Mouse (Mus musculus): ENCODE data around the gene Tmem51. TPM values are rescaled to one million over a fixed set of nuclear protein-coding genes. Genes with fewer than 3 reads are reported as not detected.

Tmem51 gene
- polyA plus RNA-seq, 1 experiment from 2014 or later = 15.5 TPM

DNA sequence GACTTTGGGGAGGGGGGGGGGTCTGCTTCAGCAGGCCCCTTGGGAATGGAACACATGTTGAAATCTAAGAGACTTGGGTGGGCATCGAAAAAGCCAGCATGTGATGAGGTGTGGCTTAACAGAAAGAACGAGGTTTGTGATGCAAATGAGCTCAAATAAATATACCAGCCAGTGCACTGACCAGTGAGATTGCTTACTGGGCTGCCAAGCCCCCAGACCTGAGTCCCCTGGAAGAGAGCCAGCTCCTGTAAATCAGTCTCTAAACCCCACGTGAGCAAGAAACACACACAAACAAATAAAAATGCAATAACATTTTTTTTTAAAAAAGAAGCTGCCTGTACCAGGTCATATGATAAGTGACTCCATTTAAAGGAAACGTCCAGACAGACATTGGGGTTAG lies 17.5 kb downstream of the Tmem51 start:
- ATAC-seq = no peak
- H3K27ac ChIP-seq = no peak overlapping the region

DNA sequence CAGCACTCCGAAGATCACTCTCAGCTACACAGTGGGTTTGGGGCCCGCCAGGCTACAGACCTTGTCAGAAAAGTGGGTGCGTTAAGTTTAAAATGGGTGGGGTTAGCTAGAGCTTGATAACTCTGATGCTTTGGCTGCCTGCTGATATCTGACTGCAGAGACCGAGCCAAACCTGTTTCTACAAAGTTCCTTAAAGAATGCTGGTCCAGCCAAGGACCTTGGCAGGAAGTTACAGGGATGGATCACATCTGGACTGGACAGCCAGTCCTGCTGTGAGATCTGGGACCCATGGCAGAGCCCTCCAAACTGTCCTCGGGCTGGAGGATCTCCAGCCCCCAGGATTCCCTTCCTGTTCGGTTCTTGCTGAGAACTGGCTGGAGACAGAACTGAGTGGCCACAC lies 18.3 kb downstream of the Tmem51 start:
- no peak overlapping the region for H3K9ac ChIP-seq
- peak overlapping the region; percentile 38 for H3K4me2 ChIP-seq
- H3K36me3 ChIP-seq = no peaks in the 10 kb centered on the region
- peak overlapping the region; percentile 56 for H3K27ac ChIP-seq
- ATAC-seq = no peak
- no peaks in the 10 kb centered on the region for H3K9me3 ChIP-seq (replicated peaks)
- H3K4me1 ChIP-seq = peaks cover 47% of the 10 kb centered on the region
- H3K4me3 ChIP-seq = 0 out of 2 replicates have a peak overlapping the region, but pooled peaks have one; percentile 1
- WGBS (ENCODE audit: insufficient replicate concordance) = 25% methylated on average over 6 of the region's 6 CpGs
- peaks cover 55% of the 10 kb centered on the region for H3K27me3 ChIP-seq (replicated peaks)

More for the DNA sequence above, 17.5 kb downstream of the Tmem51 start:
- Histone ChIP-seq H3K9me3 (replicated peaks) (no peaks in the 10 kb centered on the region), H3K4me3 (no peak overlapping the region), H3K27me3 (replicated peaks) (peaks cover 57% of the 10 kb centered on the region), H3K4me1 (peaks cover 53% of the 10 kb centered on the region), H3K36me3 (no peaks in the 10 kb centered on the region), H3K9ac (no peak overlapping the region), H3K4me2 (no peak overlapping the region)
- 55% methylated on average over 4 of the region's 4 CpGs for WGBS (ENCODE audit: insufficient replicate concordance)

DNA sequence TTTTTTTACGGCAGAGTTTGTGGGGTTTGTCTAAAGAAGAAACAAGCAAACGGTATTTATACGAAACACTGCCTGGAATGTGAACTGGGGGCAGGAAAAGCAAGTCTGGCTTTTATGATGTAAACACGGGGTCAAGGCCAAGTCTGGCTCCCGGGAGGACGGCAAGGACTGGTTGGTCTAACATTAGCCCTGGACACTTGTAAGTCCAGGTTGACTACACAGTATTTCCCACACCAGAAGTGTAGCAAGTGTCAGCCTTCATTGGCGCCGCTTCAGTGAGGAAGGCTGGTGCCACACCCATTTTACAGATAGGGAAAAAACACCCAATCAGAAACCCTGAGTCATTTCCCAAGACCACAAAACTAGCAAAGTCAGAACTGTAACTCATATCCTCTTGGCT lies 18.8 kb downstream of the Tmem51 start:
- whole genome bisulfite sequencing (ENCODE audit: insufficient replicate concordance) = 57% methylated on average over 8 of the region's 8 CpGs

DNA sequence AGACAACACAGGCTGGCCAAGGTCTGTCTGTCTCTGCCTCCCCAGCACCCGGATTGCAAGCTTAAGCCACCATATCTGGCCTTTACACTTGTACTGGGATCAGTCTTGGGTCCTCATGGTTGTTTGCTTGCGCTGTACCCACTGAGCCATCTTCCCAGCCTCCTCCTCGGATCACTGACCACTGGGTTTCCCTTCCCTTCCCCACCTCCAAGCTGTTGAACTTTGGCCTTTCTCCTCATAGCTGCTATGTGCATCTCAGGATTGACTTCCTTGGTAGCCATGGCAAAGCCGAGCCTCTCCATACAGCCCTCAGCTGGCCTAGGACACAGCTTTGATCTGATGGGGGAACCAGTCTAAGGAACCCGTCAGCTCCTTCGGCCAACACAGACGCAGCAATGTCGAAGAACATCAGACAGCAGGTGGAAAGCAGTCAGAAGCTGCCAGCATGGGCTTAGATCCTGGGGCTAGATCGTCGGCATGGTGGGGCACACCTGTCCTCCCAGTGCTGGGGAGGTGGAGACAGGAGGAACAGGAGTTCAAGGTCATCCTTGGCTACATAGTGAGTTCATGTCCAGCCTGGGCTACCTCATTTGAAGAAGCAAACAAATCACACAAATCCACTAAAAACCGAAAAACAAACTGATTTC lies 19.4 kb downstream of the Tmem51 start:
- Histone ChIP-seq H3K4me1 (peaks cover 47% of the 10 kb centered on the region), H3K27ac (no peak overlapping the region), H3K4me3 (no peak overlapping the region), H3K4me2 (no peak overlapping the region), H3K9ac (no peak overlapping the region; the same call in 1 of the 2 replicates), H3K36me3 (peaks cover 3% of the 10 kb centered on the region; the same call in 1 of the 2 replicates), H3K27me3 (replicated peaks) (peaks cover 48% of the 10 kb centered on the region), H3K9me3 (replicated peaks) (no peaks in the 10 kb centered on the region)
- WGBS (ENCODE audit: insufficient replicate concordance) = 73% methylated on average over 11 of the region's 11 CpGs
- no peak for ATAC-seq

More for the DNA sequence above, 18.8 kb downstream of the Tmem51 start:
- no peak for ATAC-seq
- Histone ChIP-seq H3K9ac (no peak overlapping the region), H3K27me3 (replicated peaks) (peaks cover 49% of the 10 kb centered on the region), H3K4me1 (peaks cover 47% of the 10 kb centered on the region), H3K4me3 (no peak overlapping the region), H3K4me2 (peak overlapping the region; percentile 38), H3K9me3 (replicated peaks) (no peaks in the 10 kb centered on the region), H3K27ac (peak overlapping the region; percentile 56), H3K36me3 (peaks cover under 1% of the 10 kb centered on the region; the same call in 1 of the 2 replicates)

DNA sequence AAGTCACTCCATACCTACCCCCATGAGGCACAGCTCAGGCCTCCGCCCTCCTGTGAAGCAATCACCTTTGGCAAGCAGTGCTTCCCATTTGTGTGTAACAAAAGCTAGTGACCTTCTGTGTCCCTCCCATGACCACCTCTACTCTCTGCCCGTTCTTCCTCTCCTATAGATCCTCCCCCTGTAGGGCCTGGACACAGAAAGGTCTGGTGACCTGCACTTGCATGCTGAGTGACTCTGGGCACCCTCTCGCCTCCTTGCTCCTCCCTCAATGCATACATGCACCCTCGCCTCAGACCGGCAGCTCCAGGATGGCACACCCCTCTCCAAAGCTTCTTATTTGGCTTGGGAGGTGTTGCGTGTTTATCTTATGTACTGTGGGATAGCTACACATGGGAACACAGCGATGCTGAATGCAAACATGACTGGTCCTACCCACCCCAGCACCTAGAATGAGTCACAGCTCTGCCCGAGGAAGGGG lies 21.0 kb downstream of the Tmem51 start:
- Histone ChIP-seq H3K4me2 (no peak overlapping the region), H3K4me3 (no peak overlapping the region), H3K27ac (no peak overlapping the region; the same call in 1 of the 2 replicates), H3K36me3 (peaks cover 3% of the 10 kb centered on the region; the same call in 1 of the 2 replicates), H3K4me1 (peaks cover 44% of the 10 kb centered on the region), H3K9ac (no peak overlapping the region), H3K27me3 (replicated peaks) (peaks cover 33% of the 10 kb centered on the region), H3K9me3 (replicated peaks) (no peaks in the 10 kb centered on the region)
- 68% methylated on average over 8 of the region's 8 CpGs for WGBS (ENCODE audit: insufficient replicate concordance)
- ATAC-seq = peak; percentile 64

DNA sequence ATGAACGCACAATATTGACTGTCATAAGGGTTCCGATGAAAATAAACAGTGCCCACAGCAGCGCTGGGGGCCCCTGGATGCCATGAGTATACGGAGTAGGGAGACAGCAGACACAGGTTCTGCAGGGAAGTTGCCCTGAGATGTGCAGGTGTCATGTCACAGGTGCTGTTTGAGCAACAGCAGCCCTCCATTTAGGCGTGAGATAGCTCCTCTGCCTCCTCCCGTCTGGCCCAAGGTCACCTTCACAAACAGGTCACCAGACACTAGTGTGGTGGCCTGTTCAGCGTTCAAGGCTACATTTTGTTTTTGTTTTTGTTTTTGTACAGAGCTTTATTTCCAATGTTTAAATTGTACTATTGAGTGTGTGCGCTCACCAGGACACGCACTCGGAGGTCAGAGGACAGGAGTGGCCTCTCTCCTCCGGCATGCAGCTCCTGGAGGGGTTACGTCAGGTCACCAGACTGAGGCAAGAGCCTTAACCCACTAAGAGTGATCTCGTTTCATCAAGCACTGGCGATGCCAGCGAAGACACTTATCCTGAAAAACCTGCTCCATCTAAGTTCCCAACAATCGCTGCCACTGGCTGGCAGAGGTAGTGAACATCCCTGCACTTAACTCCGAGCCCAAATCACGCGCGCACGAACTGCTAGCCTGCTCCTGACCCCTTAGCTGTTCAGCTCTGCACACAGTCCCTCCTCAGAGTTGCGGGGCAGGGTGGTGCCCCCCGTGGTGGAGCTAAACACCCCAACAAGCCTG lies 22.4 kb downstream of the Tmem51 start:
- no peak overlapping the region for H3K9ac ChIP-seq
- WGBS (ENCODE audit: insufficient replicate concordance) = 73% methylated on average over 23 of the region's 23 CpGs
- ATAC-seq = no peak
- H3K4me3 ChIP-seq = no peak overlapping the region
- no peak overlapping the region for H3K4me2 ChIP-seq
- no peak overlapping the region for H3K27ac ChIP-seq
- no peaks in the 10 kb centered on the region for H3K9me3 ChIP-seq (replicated peaks)
- peaks cover 3% of the 10 kb centered on the region; the same call in 1 of the 2 replicates for H3K36me3 ChIP-seq
- peaks cover 19% of the 10 kb centered on the region for H3K27me3 ChIP-seq (replicated peaks)
- peaks cover 56% of the 10 kb centered on the region for H3K4me1 ChIP-seq

DNA sequence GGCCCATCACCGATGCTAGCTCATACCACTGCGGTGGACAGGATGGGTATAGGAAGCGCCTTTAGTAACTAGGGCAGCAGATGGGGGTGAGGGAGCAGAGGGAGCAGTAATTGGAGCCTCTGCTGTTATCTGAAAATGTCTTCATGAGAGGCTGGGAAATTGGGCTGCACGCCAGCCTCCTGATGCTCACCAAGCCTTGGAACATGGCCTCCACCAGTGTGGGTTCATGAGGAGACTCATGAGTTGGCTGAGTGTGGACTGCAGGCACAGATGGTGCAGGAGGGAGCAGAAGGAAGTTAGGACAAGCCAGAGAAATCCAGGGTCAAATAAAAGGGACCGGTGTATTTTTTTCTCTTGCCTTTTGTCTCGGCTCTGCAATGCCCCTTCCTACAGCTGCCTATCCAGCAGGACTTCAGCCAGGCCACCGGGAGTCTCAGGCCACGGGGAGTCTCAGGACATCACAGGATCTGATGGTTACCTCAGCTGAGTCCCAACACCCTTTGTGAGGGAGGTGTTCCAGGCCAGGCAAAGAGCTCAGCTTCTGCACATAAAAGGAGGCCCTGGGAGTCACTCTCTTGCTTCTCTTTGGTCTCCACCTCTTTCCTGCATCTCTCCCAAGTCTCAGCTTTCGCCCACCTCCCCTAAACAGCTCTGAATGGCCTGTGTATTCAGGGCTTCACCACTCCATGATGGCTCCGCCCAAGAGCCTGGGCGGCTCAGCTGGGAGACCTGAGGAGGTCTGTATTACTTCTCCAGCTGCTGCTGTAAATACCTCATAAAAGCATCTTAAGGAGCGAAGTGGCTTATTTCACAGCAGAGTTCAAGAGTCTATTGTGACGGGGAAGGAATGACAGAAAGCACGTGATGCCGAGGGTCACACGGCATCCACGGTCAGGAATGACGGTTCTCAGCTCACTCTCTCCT lies 23.4 kb downstream of the Tmem51 start:
- Histone ChIP-seq H3K4me1 (peaks cover 52% of the 10 kb centered on the region), H3K4me2 (no peak overlapping the region), H3K27ac (no peak overlapping the region), H3K36me3 (peaks cover 3% of the 10 kb centered on the region; the same call in 1 of the 2 replicates), H3K9ac (no peak overlapping the region), H3K9me3 (replicated peaks) (no peaks in the 10 kb centered on the region), H3K27me3 (replicated peaks) (peaks cover 18% of the 10 kb centered on the region), H3K4me3 (no peak overlapping the region)
- no peak for ATAC-seq
- 67% methylated on average over 18 of the region's 18 CpGs for WGBS (ENCODE audit: insufficient replicate concordance)

DNA sequence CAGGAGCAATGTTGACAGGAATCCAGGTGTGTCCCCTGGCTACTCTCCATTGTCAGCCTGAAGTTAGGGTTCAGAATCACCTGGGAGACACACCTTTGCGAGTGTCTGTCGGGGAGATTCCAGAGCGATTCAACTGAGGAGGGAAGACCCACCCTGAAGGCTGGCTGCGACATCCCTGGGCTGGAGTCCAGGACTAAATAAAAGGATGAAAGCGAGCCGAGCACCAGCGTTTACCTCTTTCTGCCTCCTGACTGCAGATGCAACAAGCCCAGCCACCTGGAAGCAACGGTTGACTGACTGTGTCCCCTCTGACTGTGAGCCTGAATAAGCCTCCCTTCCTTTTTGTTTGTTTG lies 24.3 kb downstream of the Tmem51 start:
- ATAC-seq = no peak
- Histone ChIP-seq H3K27me3 (replicated peaks) (peaks cover 18% of the 10 kb centered on the region), H3K4me2 (no peak overlapping the region), H3K9me3 (replicated peaks) (no peaks in the 10 kb centered on the region), H3K36me3 (peaks cover 3% of the 10 kb centered on the region; the same call in 1 of the 2 replicates), H3K9ac (no peak overlapping the region), H3K4me3 (no peak overlapping the region), H3K4me1 (peaks cover 48% of the 10 kb centered on the region), H3K27ac (no peak overlapping the region)
- 70% methylated on average over 8 of the region's 8 CpGs for WGBS (ENCODE audit: insufficient replicate concordance)

DNA sequence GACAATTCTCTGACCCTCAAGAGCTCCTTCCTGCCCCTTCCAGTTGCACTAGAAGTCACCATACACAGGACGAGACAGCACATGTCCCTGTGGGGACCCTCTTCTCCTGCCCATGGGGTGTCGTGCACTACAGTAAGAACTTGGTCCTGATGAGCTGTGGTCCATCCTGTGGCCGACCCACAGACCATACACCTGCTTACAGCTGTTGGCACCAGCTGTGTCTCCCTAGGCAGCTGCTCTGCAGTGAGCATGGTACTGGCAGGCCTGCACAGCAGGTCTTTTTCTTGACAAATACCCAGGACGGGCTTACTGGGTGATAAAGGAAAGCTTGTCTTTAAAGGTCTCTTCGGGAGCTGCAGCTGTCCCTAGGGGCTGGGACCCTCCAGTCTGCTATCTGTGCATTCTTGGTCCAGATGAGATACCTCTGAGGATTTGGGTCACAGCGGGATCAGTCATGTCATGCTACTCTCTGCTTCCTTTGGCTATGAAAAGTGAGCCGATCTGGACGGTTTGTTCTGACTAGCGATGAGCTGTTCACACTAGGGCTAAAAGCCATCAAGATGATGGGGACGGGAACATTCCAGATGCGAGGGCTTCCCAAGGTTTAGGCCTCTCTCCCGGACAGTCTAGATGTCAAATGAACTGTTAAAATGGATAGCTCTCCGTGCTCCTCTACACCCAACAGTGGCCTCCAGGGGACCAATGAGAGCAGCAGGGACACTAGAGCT lies 24.8 kb downstream of the Tmem51 start:
- 68% methylated on average over 13 of the region's 13 CpGs for WGBS (ENCODE audit: insufficient replicate concordance)
- ATAC-seq = no peak
- Histone ChIP-seq H3K9ac (no peak overlapping the region), H3K4me1 (peaks cover 48% of the 10 kb centered on the region), H3K4me2 (no peak overlapping the region), H3K4me3 (no peak overlapping the region), H3K36me3 (peaks cover 3% of the 10 kb centered on the region; the same call in 1 of the 2 replicates), H3K9me3 (replicated peaks) (no peaks in the 10 kb centered on the region), H3K27ac (no peak overlapping the region), H3K27me3 (replicated peaks) (peaks cover 12% of the 10 kb centered on the region)

DNA sequence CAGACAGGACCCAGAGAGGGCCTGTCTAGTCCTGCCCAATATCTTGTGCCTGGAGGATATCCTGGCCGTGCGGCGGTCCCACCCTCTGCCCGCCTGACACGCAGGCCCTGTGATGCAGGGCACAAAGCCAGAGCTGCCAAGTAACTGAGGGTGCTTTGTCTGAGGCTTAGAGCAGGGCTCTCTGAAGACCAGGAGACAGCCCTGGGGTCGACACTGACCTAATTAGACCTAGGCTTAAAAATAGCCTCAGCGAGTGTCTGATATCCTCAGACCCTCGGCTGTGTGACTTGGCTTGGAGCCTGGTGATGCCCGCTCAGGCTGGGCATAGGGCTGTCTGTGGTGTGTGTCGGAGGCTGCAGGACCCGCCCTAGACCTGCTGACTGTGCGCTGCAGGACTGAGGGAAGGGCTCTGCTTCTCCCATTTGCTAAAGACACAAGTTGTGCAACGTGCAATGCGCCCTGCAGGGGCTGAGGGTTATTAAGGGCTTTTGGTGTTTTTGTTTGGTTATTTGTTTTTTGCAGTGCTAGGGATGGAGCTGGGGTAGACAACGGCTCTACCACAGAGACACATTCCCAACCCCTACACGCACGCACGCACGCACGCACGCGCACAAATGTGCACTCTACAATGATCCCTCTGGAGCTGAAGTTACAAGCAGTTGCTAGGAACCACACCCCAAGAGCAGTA lies 26.4 kb downstream of the Tmem51 start:
- no peak overlapping the region for H3K4me3 ChIP-seq
- H3K36me3 ChIP-seq = peaks cover 3% of the 10 kb centered on the region; the same call in 1 of the 2 replicates
- H3K9ac ChIP-seq = no peak overlapping the region
- no peak overlapping the region for H3K27ac ChIP-seq
- peaks cover 51% of the 10 kb centered on the region for H3K4me1 ChIP-seq
- H3K27me3 ChIP-seq (replicated peaks) = no peaks in the 10 kb centered on the region; the same call in 1 of the 2 replicates
- H3K4me2 ChIP-seq = no peak overlapping the region
- ATAC-seq = no peak
- 74% methylated on average over 22 of the region's 22 CpGs for WGBS (ENCODE audit: insufficient replicate concordance)
- H3K9me3 ChIP-seq (replicated peaks) = no peaks in the 10 kb centered on the region

Measured in liver, embryonic 12.5 days (tissue).